Mouse (Mus musculus) G1E (cell line): ENCODE data around the gene Map6.

Source experiments
- CTCF ChIP-seq: IDR thresholded peaks from 2 replicates; pipeline ENCODE4 v1.5.1; 2012; ENCODE audit warnings: low read depth, low read length, inconsistent platforms, mixed read lengths
- GATA1 ChIP-seq: IDR thresholded peaks from 2 replicates; pipeline ENCODE4 v1.6.1; 2012; ENCODE audit warnings: borderline replicate concordance, low read length, inconsistent platforms, mixed read lengths

- TF ChIP-seq CTCF = no peak
- no peak for TF ChIP-seq GATA1
These were observed 46.0 kb downstream of the Map6 start for GRCm38 (mm10) chr7:99313253-99313652.
